Mouse (Mus musculus) spleen, embryonic (tissue): ENCODE results near the gene Tbc1d23.

ENCODE experiments used
- CTCF ChIA-PET: fragments of 350-600 bp; sonication (Branson Sonifier 250); formaldehyde crosslinking; loops from one replicate; lab custom pipeline; 2022; lab: Charles Lee

The Tbc1d23 gene

DNA sequence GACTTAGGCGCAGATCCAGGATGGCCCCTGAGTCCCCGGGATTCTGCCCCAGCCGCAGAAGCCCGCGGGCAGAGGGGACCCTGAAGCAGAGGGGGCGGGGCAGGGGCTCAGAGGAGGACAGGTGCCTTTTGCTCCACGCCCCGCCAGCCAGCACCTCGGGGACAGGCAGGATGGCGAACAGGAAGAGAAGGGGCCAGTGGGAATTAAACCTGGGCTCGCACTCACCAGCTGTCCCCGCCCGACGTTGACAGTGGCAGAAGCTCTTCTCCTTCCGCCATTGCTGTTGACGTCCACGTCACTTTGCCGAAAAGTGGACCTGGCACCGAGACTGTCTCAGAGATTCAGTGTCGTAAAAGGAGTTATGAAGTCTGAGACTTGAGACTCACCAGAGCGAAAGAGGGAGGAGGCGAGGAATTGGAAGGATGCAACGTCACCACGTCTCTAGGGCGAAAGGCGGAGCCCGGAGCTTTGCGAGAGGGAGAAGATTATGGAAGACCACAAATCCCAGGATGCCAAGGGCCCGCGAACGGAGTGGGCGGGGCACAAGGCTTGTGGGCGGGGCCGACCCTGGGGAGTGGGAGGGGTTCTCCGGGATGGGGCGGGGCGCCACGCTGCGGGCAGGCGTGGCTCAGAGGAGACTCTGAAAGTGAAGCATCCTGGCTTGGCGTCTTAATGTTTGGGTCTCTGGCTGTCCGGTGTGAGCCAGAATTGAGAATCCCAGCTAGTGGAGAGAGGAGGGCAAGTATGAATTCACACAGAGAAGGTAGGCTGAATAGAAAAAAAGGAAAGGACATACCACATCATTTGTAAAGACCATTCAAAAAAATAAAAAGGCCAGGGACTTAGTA is at the start of gene Tbc1d23:
Gene Tbc1d23, minus strand, starts transcription at position 416 of the 848 bp plus-strand sequence.
- CTCF ChIA-PET: interaction anchor here (0.6 to 0.7 kb wide), 3 partner anchors 121 to 1041 kb away, joined by 3 to 11 read pairs (median 4); partner anchors contain the start of gene Filip1l

- CTCF ChIA-PET: interaction anchor here (0.6 to 0.7 kb wide), 2 partner anchors 640 to 1122 kb away, joined by 3 to 5 read pairs; no protein-coding TSS in a partner anchor
Observed at GRCm38 (mm10) chr16:57280221-57281217, 49.2 kb upstream of the Tbc1d23 start.

DNA sequence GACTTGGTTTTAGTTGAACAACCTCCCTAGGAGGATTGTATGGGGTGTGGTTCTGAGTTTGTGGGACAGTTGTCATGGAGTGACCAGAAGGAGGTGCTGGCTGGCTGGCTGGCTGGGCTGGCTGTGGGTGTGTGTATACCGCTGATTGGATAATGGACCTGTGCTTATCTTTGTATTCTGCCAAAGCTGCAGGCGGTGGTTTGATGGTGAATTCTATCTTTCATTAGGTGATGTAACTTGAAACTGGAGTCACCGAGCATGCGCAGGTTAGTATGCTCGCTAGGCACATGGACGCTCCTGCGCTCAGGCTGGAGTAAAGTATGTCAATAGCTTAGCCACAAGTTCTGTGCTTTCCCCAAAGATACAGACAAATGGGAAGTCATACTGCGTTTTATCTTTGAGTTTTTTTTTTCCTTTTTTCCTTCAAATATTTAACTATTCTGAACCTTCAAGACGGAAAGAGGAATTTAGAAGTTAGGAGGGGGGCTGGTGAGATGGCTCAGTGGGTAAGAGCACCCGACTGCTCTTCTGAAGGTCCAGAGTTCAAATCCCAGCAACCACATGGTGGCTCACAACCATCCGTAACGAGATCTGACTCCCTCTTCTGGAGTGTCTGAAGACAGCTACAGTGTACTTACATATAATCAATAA is 47.8 kb upstream of the Tbc1d23 start:
- CTCF ChIA-PET: no interaction called here

- CTCF ChIA-PET: no interaction called here
Observed at GRCm38 (mm10) chr16:57269751-57270150, 38.4 kb upstream of the Tbc1d23 start.

- CTCF ChIA-PET: interaction anchor here (0.6 kb wide), 1 partner anchor 74 kb away, joined by 5 read pairs; no protein-coding TSS in a partner anchor
Observed at GRCm38 (mm10) chr16:57268058-57268841, 36.9 kb upstream of the Tbc1d23 start.

GRCm38 (mm10) chr16:57267068-57267467 is 35.8 kb upstream of the Tbc1d23 start:
- CTCF ChIA-PET: no interaction called here

GRCm38 (mm10) chr16:57260152-57260551 is 28.8 kb upstream of the Tbc1d23 start:
- CTCF ChIA-PET: interaction anchor here (0.7 kb wide), 1 partner anchor 104 kb away, joined by 4 read pairs; no protein-coding TSS in a partner anchor

DNA sequence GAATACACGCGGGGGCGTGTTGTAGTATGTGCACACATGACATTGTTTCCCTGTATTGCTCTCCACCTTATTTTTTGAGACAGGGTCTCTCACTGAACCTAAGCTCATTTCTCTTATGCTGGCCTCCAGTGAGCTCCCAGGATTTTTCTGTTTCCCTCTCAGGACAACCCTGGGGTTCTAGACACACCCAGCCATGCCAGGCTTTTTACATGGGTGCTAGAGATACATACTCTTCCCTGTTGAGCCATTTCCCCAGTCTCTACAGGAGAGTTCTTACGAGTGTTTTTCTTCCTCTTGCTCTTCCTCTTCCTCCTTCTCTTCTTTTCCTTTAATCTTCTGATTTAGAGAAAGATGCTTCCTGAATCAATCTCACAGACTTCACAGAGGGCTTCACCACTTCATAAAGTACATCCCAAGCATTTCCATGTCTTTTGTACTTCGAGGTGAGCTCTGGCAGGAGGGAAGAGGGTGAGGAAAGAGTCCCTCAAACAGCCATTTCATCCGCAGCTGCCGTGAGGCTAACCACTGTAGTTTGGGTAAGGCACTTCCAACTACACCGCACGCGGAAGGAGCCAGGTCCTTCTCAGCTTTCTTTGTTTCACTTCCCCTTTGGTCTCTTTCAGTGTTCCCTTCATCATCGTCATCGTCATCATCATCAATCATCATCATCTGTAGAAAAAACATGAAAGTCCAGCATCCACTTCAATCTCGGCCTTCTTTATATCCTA is 28.2 kb upstream of the Tbc1d23 start:
- CTCF ChIA-PET: interaction anchor here (0.7 kb wide), 2 partner anchors 88 to 105 kb away, joined by 4 to 9 read pairs; no protein-coding TSS in a partner anchor

- CTCF ChIA-PET: interaction anchor here (0.7 kb wide), 1 partner anchor 998 kb away, joined by 3 read pairs; no protein-coding TSS in a partner anchor
Observed at GRCm38 (mm10) chr16:57251589-57252421, 20.5 kb upstream of the Tbc1d23 start.

DNA sequence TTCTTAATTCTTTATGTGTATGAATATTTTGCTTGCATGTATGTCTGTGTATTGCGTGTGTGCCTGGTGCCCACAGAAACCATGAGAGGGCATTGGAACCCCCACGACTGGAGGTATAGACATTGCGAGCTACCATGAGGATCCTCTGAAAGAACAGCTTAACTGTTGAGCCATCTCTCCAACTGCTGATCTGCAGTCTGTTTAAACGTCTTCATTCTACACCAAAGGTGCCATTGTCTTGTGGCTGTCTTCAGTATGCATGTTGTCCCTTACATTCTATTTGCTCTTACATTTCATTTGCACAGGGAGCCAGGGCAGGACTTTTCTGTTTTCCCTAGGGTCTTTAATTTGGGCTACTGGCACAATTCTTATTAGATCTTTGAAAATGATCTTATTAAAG is 19.7 kb upstream of the Tbc1d23 start:
- CTCF ChIA-PET: no interaction called here

- CTCF ChIA-PET: no interaction called here
Observed at GRCm38 (mm10) chr16:57247464-57247863, 16.2 kb upstream of the Tbc1d23 start.

DNA sequence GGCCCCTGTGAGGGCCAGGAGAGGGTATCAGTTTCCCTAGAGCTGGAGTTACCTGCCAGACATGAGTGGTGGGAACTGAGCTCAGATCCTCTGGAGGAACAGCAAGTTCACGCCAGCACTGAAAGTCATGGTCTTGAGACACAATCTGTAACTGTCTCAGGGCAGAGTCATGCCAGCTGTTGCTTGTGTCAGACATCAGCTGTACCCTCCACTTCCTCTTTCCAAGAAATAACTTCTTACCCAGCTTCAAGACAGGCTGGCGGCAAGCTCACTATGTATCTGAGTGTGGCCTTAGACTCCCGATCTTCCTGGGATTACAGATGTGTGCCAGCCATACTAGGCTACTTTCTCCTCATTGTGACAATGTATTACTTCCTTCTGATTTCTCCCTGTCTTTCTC is 15.3 kb upstream of the Tbc1d23 start:
- CTCF ChIA-PET: no interaction called here

DNA sequence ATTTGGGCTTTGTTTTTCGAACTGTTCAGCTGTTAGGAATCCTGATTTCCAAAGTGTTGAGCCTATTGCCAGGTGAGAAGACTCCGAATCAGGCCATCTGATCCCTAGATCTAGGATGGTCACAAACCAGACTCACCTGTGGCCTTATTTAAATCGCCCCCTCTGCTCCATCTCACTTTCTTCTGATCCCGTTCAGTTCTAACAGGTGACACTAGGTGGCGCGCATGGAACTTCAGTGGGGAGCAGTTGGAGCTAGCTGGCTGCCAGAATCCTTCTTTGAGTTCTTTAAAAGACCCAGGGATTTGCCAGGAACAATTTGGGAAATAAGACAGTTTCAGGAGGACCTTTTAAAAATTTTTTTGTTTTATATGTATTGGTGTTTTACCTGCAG is 12.5 kb upstream of the Tbc1d23 start:
- CTCF ChIA-PET: interaction anchor here (0.6 to 2.2 kb wide), 3 partner anchors 11 to 350 kb away, joined by 3 to 11 read pairs (median 4); no protein-coding TSS in a partner anchor

DNA sequence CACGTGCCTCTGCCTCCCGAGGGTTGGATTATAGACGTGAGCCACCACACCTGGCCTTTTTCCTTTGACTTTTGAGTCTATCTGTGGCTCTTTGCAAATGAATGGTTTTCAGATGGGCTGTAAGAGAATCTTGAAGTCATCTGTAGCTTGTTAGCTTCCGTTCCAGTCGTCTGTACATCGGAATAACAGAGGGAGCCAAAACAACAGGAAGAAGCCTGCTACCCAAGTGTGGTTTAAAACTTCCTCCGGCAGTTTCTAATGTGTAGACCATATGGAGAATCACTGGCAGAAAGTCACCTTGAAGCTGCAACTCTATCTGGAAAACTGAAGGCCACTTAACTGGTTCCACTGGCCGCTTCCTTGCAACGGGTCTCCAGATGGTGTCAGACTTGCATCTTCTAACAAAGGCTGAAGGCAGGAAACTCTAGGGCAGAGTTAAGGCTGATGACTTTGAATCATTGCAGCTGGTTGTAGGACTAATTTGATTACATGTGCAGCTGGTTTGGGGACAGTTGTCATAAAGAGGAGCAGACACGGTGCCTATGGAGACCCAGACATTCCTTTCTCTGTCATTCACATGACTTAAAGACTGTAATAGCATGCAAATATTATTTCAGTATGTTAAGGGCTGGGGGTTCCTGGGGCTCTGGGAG is 12.0 kb upstream of the Tbc1d23 start:
- CTCF ChIA-PET: interaction anchor here (1.6 to 2.2 kb wide), 2 partner anchors 154 to 351 kb away, joined by 4 to 11 read pairs; no protein-coding TSS in a partner anchor

DNA sequence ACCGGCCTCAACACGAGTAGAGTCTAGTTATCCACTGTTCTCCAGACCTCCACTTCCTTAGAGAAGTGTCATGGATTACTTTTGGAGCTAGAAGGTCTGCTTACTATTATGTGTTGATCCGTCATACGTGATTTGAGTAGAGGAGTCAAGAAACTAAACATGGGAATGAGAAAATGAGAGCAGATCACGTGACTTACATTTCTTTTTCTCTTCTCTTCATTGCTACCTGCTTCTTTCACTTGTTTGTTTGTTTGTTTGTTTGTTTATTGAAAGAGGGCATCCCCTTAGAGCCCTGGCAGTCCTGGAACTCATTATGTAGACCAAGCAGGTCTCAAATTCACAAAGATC is 11.5 kb upstream of the Tbc1d23 start:
- CTCF ChIA-PET: interaction anchor here (1.6 to 2.2 kb wide), 2 partner anchors 155 to 351 kb away, joined by 4 to 11 read pairs; no protein-coding TSS in a partner anchor

DNA sequence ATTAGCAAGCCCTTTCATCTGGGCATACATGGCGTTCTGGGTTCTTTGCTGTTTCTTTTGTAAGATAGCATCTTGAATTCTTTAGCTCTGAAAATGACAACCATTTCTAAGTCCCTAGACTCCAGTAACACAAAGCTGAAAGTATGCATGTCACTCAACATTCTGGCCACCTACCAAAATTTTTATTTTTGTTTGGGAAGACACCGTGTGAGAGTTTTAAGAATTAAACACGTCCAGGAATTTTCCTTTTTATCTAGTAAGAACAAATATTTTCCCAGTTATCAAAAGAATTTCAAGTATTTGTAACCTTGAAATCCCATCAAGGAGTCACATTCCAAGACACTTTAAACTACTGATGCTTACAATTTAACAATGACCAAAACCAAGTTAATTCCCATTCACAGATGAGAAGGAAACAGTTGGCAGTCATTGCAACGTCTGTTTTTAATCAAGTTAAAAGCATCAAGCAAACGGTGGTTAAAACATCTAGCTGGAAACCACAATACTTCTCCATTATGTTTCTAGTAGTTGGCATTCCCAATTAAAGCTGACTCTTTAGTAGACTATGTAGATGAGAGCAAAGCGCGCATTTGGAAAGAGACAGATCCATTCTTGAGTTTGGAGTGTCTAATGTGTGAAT is 4.7 kb upstream of the Tbc1d23 start:
- CTCF ChIA-PET: interaction anchor here (0.7 kb wide), 1 partner anchor 56 kb away, joined by 3 read pairs; no protein-coding TSS in a partner anchor

- CTCF ChIA-PET: interaction anchor here (0.6 to 0.7 kb wide), 2 partner anchors 121 to 1042 kb away, joined by 3 to 11 read pairs; partner anchors contain the start of gene Filip1l
Observed at GRCm38 (mm10) chr16:57231937-57232310, 620 bp upstream of the Tbc1d23 start.
